Mouse (Mus musculus): ENCODE data around the gene Slco1c1. TPM values are rescaled to one million over a fixed set of nuclear protein-coding genes. Genes with fewer than 3 reads are reported as not detected.
"Not testable (repeated sequence)": the region's sequence is repeated elsewhere in the genome, so short reads cannot be mapped to it uniquely, and the experiment has no call there.

The Slco1c1 gene
- total RNA-seq, 1 experiment from 2014 or later, result not detected

DNA sequence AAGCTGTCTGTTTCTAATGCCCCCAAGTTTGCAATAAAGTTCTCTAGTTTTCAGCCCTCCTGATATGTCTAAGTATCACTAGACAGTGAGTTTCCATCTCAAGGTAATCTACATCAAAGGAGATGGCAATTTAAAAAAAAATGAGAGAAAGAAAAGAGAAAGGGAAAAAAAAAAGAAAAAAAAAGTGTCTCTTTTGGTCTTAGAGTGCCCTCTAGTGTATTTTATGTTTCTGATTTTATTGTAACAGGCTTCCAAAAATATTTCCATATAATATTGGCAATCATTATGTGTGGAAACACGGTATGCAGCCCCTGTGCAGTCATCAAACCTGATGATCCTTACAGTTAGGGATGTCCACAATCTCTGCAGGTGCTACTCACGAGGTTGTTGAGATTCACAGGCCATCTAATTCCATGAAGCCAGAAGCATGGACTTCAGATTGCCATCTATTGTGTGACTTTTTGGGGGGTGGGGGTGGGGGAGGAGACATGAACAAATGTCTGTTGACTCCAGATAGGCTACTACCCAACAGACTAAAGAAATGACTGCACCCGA is 52.6 kb downstream of the Slco1c1 start:
- ATAC-seq (replicated peaks; ENCODE audit: insufficient number of reproducible peaks, low FRiP score, low TSS enrichment, poor library complexity, severe bottlenecking), result no peak

GRCm38 (mm10) chr6:141584791-141585403 is 60.7 kb downstream of the Slco1c1 start:
- no peak for ATAC-seq (replicated peaks; ENCODE audit: insufficient number of reproducible peaks, low FRiP score, low TSS enrichment, poor library complexity, severe bottlenecking)

- ATAC-seq (replicated peaks; ENCODE audit: insufficient number of reproducible peaks, low FRiP score, low TSS enrichment, poor library complexity, severe bottlenecking), result no peak
These were observed 65.8 kb downstream of the Slco1c1 start for GRCm38 (mm10) chr6:141590002-141590401.

DNA sequence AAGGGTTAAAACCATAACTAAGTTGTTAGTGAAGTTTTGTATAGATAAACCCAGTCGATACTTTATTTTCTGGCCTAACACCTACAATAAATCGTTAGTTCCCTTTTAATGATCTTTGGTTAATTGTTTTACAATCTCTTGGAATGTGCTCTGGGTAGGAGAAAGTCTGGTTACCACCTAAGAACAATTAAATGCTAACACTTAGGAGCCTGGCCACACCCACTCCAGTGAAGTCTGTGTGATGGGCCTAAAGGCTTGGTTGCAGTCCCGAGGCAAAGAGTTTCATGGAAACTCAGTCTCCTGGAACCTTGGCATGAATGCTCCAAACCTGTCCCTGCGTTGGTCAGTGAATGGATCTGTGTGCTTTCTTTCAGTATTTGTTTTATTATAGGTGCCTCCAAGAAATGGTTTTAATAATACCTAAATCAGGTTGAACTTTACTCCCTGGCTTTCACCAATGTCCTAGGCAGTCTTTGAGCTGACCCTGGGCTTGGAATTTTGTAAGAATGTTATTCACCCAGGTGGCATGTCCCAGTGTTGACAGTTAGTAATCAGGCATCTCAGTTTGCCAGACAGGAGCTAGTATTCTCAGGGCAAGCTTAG is 66.5 kb downstream of the Slco1c1 start:
- ATAC-seq (replicated peaks; ENCODE audit: insufficient number of reproducible peaks, low FRiP score, low TSS enrichment, poor library complexity, severe bottlenecking), result not testable (repeated sequence)

GRCm38 (mm10) chr6:141596081-141596480 is 71.9 kb downstream of the Slco1c1 start:
- ATAC-seq (replicated peaks; ENCODE audit: insufficient number of reproducible peaks, low FRiP score, low TSS enrichment, poor library complexity, severe bottlenecking), result no peak

GRCm38 (mm10) chr6:141597037-141597436 is 72.9 kb downstream of the Slco1c1 start:
- ATAC-seq (replicated peaks; ENCODE audit: insufficient number of reproducible peaks, low FRiP score, low TSS enrichment, poor library complexity, severe bottlenecking), result no peak

DNA sequence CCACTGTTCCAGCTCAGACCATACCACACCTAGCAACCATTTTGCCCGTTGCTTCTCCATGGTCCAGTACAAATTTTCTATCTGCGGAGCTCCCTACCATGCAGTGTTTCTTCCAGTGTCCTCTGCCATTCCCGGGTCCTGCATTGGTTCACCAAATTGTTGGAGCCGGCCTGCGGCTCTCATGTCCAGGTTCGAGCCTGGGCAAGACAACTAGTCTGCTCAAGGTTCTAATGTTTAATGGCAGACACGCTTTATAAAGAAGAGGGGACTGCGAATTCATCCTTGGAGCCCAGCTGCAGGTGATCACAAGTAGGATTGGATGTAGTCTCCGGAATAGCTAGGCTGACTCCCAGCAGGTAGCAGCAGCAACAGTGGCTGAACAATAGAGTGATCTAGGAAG is 76.8 kb downstream of the Slco1c1 start:
- ATAC-seq (replicated peaks; ENCODE audit: insufficient number of reproducible peaks, low FRiP score, low TSS enrichment, poor library complexity, severe bottlenecking), result no peak

- ATAC-seq (replicated peaks; ENCODE audit: insufficient number of reproducible peaks, low FRiP score, low TSS enrichment, poor library complexity, severe bottlenecking), result no peak
These were observed 86.6 kb downstream of the Slco1c1 start for GRCm38 (mm10) chr6:141610702-141611260.

DNA sequence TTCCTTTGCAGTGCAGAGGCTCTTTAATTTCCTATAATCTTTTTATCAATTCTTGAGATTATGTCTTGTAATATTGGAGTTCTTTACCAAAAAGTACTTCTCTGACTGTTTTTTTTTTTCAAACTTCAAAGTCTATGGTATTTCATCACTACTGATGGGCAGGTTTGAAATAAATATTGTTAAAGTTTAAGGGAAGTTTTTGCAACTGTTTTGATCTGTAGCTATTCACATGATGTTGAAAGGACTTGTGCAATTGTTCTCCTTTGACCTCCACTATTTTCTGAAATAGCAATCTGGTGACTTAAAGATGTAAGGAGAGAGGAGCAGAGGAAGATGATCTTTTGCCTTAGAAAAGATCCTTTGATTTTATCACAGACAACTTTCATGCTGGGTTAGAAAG is 89.8 kb downstream of the Slco1c1 start:
- ATAC-seq (replicated peaks; ENCODE audit: insufficient number of reproducible peaks, low FRiP score, low TSS enrichment, poor library complexity, severe bottlenecking), result no peak

GRCm38 (mm10) chr6:141615348-141615747 is 91.2 kb downstream of the Slco1c1 start:
- ATAC-seq (replicated peaks; ENCODE audit: insufficient number of reproducible peaks, low FRiP score, low TSS enrichment, poor library complexity, severe bottlenecking), result no peak

Other genes with a start within 250 kb of the Slco1c1 start
- gene Slco1b2, start 105.2 kb downstream of the Slco1c1 start, total RNA-seq (2017), result not detected in 3 replicates
- not detected in 3 replicates for gene Gm5724, start 249.4 kb downstream of the Slco1c1 start, total RNA-seq (2017)